Mouse (Mus musculus) T-cell, adult 66 days (primary cell): ENCODE results near the gene 1700030J22Rik. TPM values are rescaled to one million over a fixed set of nuclear protein-coding genes. Genes with fewer than 3 reads are reported as not detected.

ENCODE experiments used
- total RNA-seq, 2 experiments: library from RNA; stranded (reverse); gene quantifications; 3 replicates in 1 of 2; 4 replicates in 1 of 2; pipeline ENCODE4 v1.2.4; 2023

1700030J22Rik gene
- under 1 TPM in 1 of 2 experiments, not detected in 1; 0.39 TPM for total RNA-seq

GRCm38 (mm10) chr8:116978631-116979256 lies at the start of gene 1700030J22Rik:
TSS of gene 1700030J22Rik (minus strand) at chr8:116978959.

GRCm38 (mm10) chr8:116993095-116993867 lies 14.5 kb upstream of the 1700030J22Rik start, which contains the start of gene Gcsh:
TSS of gene Gcsh (minus strand) at chr8:116993537.

GRCm38 (mm10) chr8:116943161-116943554 lies 35.6 kb downstream of the 1700030J22Rik start, which contains the start of gene Atmin:
TSS of gene Atmin (plus strand) at chr8:116943393.

GRCm38 (mm10) chr8:116921337-116922059 lies 57.3 kb downstream of the 1700030J22Rik start, which contains the start of the genes Cmc2 and Cenpn:
TSS of gene Cmc2 (minus strand) at chr8:116921455.
TSS of gene Cenpn (plus strand) at chr8:116921730.

Other genes with a start within 250 kb of the 1700030J22Rik start
- 10 to 100 TPM; 15.2 to 17.4 TPM for gene Cdyl2, start 246.0 kb downstream of the 1700030J22Rik start, total RNA-seq
- 1 to 10 TPM; 7.5 to 9.3 TPM for gene Cmc2, start 57.5 kb downstream of the 1700030J22Rik start, total RNA-seq
- 1 to 10 TPM; 2.6 to 5.0 TPM for gene Cenpn, start 57.2 kb downstream of the 1700030J22Rik start, total RNA-seq
- 10 to 100 TPM; 19.4 to 22.1 TPM for gene Atmin, start 35.6 kb downstream of the 1700030J22Rik start, total RNA-seq
- 1 to 10 TPM; 8.5 to 8.7 TPM for gene Gcsh, start 14.6 kb upstream of the 1700030J22Rik start, total RNA-seq
- under 1 TPM in 1 of 2 experiments, not detected in 1; 0.09 TPM for gene Pkd1l2, start 103.5 kb upstream of the 1700030J22Rik start, total RNA-seq
- gene Bco1, start 116.9 kb upstream of the 1700030J22Rik start, total RNA-seq: not detected
- gene Gan, start 179.2 kb upstream of the 1700030J22Rik start, total RNA-seq: 10 to 100 TPM; 10.5 to 11.7 TPM